Mouse (Mus musculus): Measurements from ENCODE around the gene Rfc2.

DNA sequence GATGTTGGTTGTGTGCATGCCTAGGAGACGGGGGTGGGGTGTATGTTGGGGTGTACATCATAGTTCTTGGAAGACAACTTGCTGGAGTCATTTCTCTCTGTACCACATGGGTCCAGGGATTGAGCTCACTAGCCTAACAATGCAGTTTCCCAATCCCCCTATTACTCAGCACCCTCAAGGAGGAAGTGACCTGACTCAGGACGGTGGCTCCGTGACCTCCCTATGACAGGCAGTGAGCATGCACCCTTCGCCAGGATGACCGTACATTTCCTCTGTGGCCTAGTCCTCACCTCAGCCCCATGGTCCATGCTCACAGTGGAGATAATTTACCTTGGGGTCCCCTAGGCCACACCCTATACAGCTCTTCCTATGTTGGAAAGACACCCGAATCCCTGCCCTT lies 48.7 kb upstream of the Rfc2 start:
- no peak for TF ChIP-seq CTCF (IDR thresholded peaks at IDR 0.05; ENCODE audit: borderline replicate concordance, control insufficient read depth, extremely low read depth, insufficient read depth, low read length, poor library complexity)
- TF ChIP-seq POLR2A (IDR thresholded peaks at IDR 0.05; ENCODE audit: control insufficient read depth, extremely low read depth, insufficient read depth, low read length, poor library complexity): no peak
